Mouse (Mus musculus): ENCODE data around the gene Atl2.

Gene Atl2

GRCm38 (mm10) chr17:79895911-79896423 lies at the start of gene Atl2:
Atl2 (minus strand) TSS chr17:79896123.
- peak; percentile 92 to 94 for DNase-seq (ENCODE audit: low spot score in 2 of 2)

- no peak for DNase-seq (ENCODE audit: low spot score in 2 of 2)
Measured at GRCm38 (mm10) chr17:79944851-79945250, 48.9 kb upstream of the Atl2 start.

GRCm38 (mm10) chr17:79942418-79942817 lies 46.5 kb upstream of the Atl2 start:
- DNase-seq (ENCODE audit: low spot score in 2 of 2) = no peak

- no peak for DNase-seq (ENCODE audit: low spot score in 2 of 2)
Measured at GRCm38 (mm10) chr17:79939133-79939532, 43.2 kb upstream of the Atl2 start.

GRCm38 (mm10) chr17:79937921-79938601 lies 42.1 kb upstream of the Atl2 start:
- DNase-seq (ENCODE audit: low spot score in 2 of 2) = no peak

GRCm38 (mm10) chr17:79934370-79934769 lies 38.4 kb upstream of the Atl2 start:
- no peak for DNase-seq (ENCODE audit: low spot score in 2 of 2)

GRCm38 (mm10) chr17:79932676-79933278 lies 36.9 kb upstream of the Atl2 start:
- no peak for DNase-seq (ENCODE audit: low spot score in 2 of 2)

GRCm38 (mm10) chr17:79927110-79927509 lies 31.2 kb upstream of the Atl2 start:
- no peak for DNase-seq (ENCODE audit: low spot score in 2 of 2)

- DNase-seq (ENCODE audit: low spot score in 2 of 2) = no peak
Measured at GRCm38 (mm10) chr17:79926486-79926885, 30.6 kb upstream of the Atl2 start.

GRCm38 (mm10) chr17:79925865-79926421 lies 30.0 kb upstream of the Atl2 start:
- no peak for DNase-seq (ENCODE audit: low spot score in 2 of 2)

- peak in 1 of 2 experiments; percentile 29 for DNase-seq (ENCODE audit: low spot score in 2 of 2)
Measured at GRCm38 (mm10) chr17:79920355-79920754, 24.4 kb upstream of the Atl2 start.

GRCm38 (mm10) chr17:79919566-79920350 lies 23.8 kb upstream of the Atl2 start:
- DNase-seq (ENCODE audit: low spot score in 2 of 2) = peak in 1 of 2 experiments; percentile 17

- no peak for DNase-seq (ENCODE audit: low spot score in 2 of 2)
Measured at GRCm38 (mm10) chr17:79918484-79919004, 22.6 kb upstream of the Atl2 start.

GRCm38 (mm10) chr17:79916996-79917395 lies 21.1 kb upstream of the Atl2 start:
- DNase-seq (ENCODE audit: low spot score in 2 of 2) = no peak

- DNase-seq (ENCODE audit: low spot score in 2 of 2) = no peak
Measured at GRCm38 (mm10) chr17:79912174-79912573, 16.3 kb upstream of the Atl2 start.

GRCm38 (mm10) chr17:79911718-79912117 lies 15.8 kb upstream of the Atl2 start:
- DNase-seq (ENCODE audit: low spot score in 2 of 2) = no peak

- no peak for DNase-seq (ENCODE audit: low spot score in 2 of 2)
Measured at GRCm38 (mm10) chr17:79909571-79909970, 13.6 kb upstream of the Atl2 start.

- no peak for DNase-seq (ENCODE audit: low spot score in 2 of 2)
Measured at GRCm38 (mm10) chr17:79907698-79908097, 11.8 kb upstream of the Atl2 start.

GRCm38 (mm10) chr17:79906791-79907494 lies 11.0 kb upstream of the Atl2 start:
- DNase-seq (ENCODE audit: low spot score in 2 of 2) = no peak

GRCm38 (mm10) chr17:79904593-79904992 lies 8.7 kb upstream of the Atl2 start:
- DNase-seq (ENCODE audit: low spot score in 2 of 2) = no peak

GRCm38 (mm10) chr17:79901207-79901606 lies 5.3 kb upstream of the Atl2 start:
- DNase-seq (ENCODE audit: low spot score in 2 of 2) = no peak

All from frontal cortex, postnatal 36 days (tissue).